Mouse (Mus musculus): ENCODE measurements at regions not wholly inside any gene's neighbourhood (a gene's known extent, or its start where the extent isn't known, plus 50 kb on each side); places are given as distances from the start of the nearest gene placed in this dataset.

GRCm38 (mm10) chr6:100479881-100480280, 191.1 kb downstream of the Shq1 start:
- 45% methylated on average over 6 of the region's 6 CpGs for WGBS
- H3K27me3 ChIP-seq (replicated peaks; ENCODE audit: control insufficient read depth, insufficient read depth, low read length), result peaks cover 3% of the 10 kb centered on the region; the same call in 1 of the 2 replicates
- no peak overlapping the region for H3K4me2 ChIP-seq (replicated peaks; ENCODE audit: low read depth)
- H3K27ac ChIP-seq (ENCODE audit: low read depth, low read length), result no peak overlapping the region
- TF ChIP-seq CTCF (IDR thresholded peaks at IDR 0.05; ENCODE audit: low read depth), result no peak
- no peaks in the 10 kb centered on the region for H3K9me3 ChIP-seq (ENCODE audit: control insufficient read depth)
- H3K9ac ChIP-seq (ENCODE audit: low read depth, low read length), result no peak overlapping the region
- ATAC-seq, result no peak
- no peak overlapping the region for H3K4me3 ChIP-seq (ENCODE audit: low read depth, low read length)
- no peaks in the 10 kb centered on the region for H3K36me3 ChIP-seq (ENCODE audit: control insufficient read depth, insufficient read depth)
- H3K4me1 ChIP-seq (replicated peaks; ENCODE audit: control insufficient read depth, insufficient read depth, low read length), result no peaks in the 10 kb centered on the region

- Histone ChIP-seq H3K36me3 (ENCODE audit: control insufficient read depth, insufficient read depth) (no peaks in the 10 kb centered on the region), H3K27ac (ENCODE audit: low read depth, low read length) (no peak overlapping the region), H3K4me1 (replicated peaks; ENCODE audit: control insufficient read depth, insufficient read depth, low read length) (no peaks in the 10 kb centered on the region), H3K4me3 (ENCODE audit: low read depth, low read length) (no peak overlapping the region), H3K9ac (ENCODE audit: low read depth, low read length) (no peak overlapping the region), H3K4me2 (replicated peaks; ENCODE audit: low read depth) (no peak overlapping the region), H3K27me3 (replicated peaks; ENCODE audit: control insufficient read depth, insufficient read depth, low read length) (peaks cover 3% of the 10 kb centered on the region; the same call in 1 of the 2 replicates), H3K9me3 (ENCODE audit: control insufficient read depth) (no peaks in the 10 kb centered on the region)
- TF ChIP-seq CTCF (IDR thresholded peaks at IDR 0.05; ENCODE audit: low read depth), result no peak
- ATAC-seq, result no peak
- WGBS, result 88% methylated on average over 4 of the region's 4 CpGs
Observed at GRCm38 (mm10) chr6:100479455-100479854, 191.5 kb downstream of the Shq1 start.

- no peak overlapping the region for H3K4me2 ChIP-seq (replicated peaks; ENCODE audit: low read depth)
- H3K36me3 ChIP-seq (ENCODE audit: control insufficient read depth, insufficient read depth), result no peaks in the 10 kb centered on the region
- WGBS, result 73% methylated on average over 6 of the region's 6 CpGs
- no peak overlapping the region for H3K9ac ChIP-seq (ENCODE audit: low read depth, low read length)
- H3K9me3 ChIP-seq (ENCODE audit: control insufficient read depth), result no peaks in the 10 kb centered on the region
- no peaks in the 10 kb centered on the region for H3K4me1 ChIP-seq (replicated peaks; ENCODE audit: control insufficient read depth, insufficient read depth, low read length)
- H3K4me3 ChIP-seq (ENCODE audit: low read depth, low read length), result no peak overlapping the region
- no peak overlapping the region for H3K27ac ChIP-seq (ENCODE audit: low read depth, low read length)
- no peak for ATAC-seq
- H3K27me3 ChIP-seq (replicated peaks; ENCODE audit: control insufficient read depth, insufficient read depth, low read length), result peaks cover 2% of the 10 kb centered on the region; the same call in 1 of the 2 replicates
- TF ChIP-seq CTCF (IDR thresholded peaks at IDR 0.05; ENCODE audit: low read depth), result no peak
Observed at GRCm38 (mm10) chr6:100476550-100477366, 189.5 kb upstream of the Rybp start.

GRCm38 (mm10) chr6:100475341-100475955, 188.2 kb upstream of the Rybp start:
- Histone ChIP-seq H3K4me3 (ENCODE audit: low read depth, low read length) (no peak overlapping the region), H3K36me3 (ENCODE audit: control insufficient read depth, insufficient read depth) (no peaks in the 10 kb centered on the region), H3K27ac (ENCODE audit: low read depth, low read length) (no peak overlapping the region), H3K9ac (ENCODE audit: low read depth, low read length) (no peak overlapping the region), H3K9me3 (ENCODE audit: control insufficient read depth) (no peaks in the 10 kb centered on the region), H3K4me1 (replicated peaks; ENCODE audit: control insufficient read depth, insufficient read depth, low read length) (no peaks in the 10 kb centered on the region), H3K4me2 (replicated peaks; ENCODE audit: low read depth) (no peak overlapping the region), H3K27me3 (replicated peaks; ENCODE audit: control insufficient read depth, insufficient read depth, low read length) (no peaks in the 10 kb centered on the region)
- ATAC-seq, result no peak
- TF ChIP-seq CTCF (IDR thresholded peaks at IDR 0.05; ENCODE audit: low read depth), result no peak
- 79% methylated on average over 4 of the region's 4 CpGs for WGBS

GRCm38 (mm10) chr6:100474326-100474725, 187.0 kb upstream of the Rybp start:
- Histone ChIP-seq H3K9me3 (ENCODE audit: control insufficient read depth) (no peaks in the 10 kb centered on the region), H3K27me3 (replicated peaks; ENCODE audit: control insufficient read depth, insufficient read depth, low read length) (no peaks in the 10 kb centered on the region), H3K4me1 (replicated peaks; ENCODE audit: control insufficient read depth, insufficient read depth, low read length) (no peaks in the 10 kb centered on the region), H3K27ac (ENCODE audit: low read depth, low read length) (no peak overlapping the region), H3K9ac (ENCODE audit: low read depth, low read length) (no peak overlapping the region), H3K36me3 (ENCODE audit: control insufficient read depth, insufficient read depth) (no peaks in the 10 kb centered on the region), H3K4me2 (replicated peaks; ENCODE audit: low read depth) (no peak overlapping the region), H3K4me3 (ENCODE audit: low read depth, low read length) (no peak overlapping the region)
- no peak for TF ChIP-seq CTCF (IDR thresholded peaks at IDR 0.05; ENCODE audit: low read depth)
- 83% methylated on average over 9 of the region's 9 CpGs for WGBS
- ATAC-seq, result no peak

GRCm38 (mm10) chr6:100470071-100470470, 182.8 kb upstream of the Rybp start:
- ATAC-seq, result no peak
- H3K4me3 ChIP-seq (ENCODE audit: low read depth, low read length), result no peak overlapping the region
- no peak for TF ChIP-seq CTCF (IDR thresholded peaks at IDR 0.05; ENCODE audit: low read depth)
- no peak overlapping the region for H3K27ac ChIP-seq (ENCODE audit: low read depth, low read length)
- H3K9ac ChIP-seq (ENCODE audit: low read depth, low read length), result no peak overlapping the region
- no peaks in the 10 kb centered on the region for H3K9me3 ChIP-seq (ENCODE audit: control insufficient read depth)
- H3K27me3 ChIP-seq (replicated peaks; ENCODE audit: control insufficient read depth, insufficient read depth, low read length), result no peaks in the 10 kb centered on the region
- H3K36me3 ChIP-seq (ENCODE audit: control insufficient read depth, insufficient read depth), result no peaks in the 10 kb centered on the region
- 83% methylated on average over 2 of the region's 2 CpGs for WGBS
- H3K4me1 ChIP-seq (replicated peaks; ENCODE audit: control insufficient read depth, insufficient read depth, low read length), result no peaks in the 10 kb centered on the region
- H3K4me2 ChIP-seq (replicated peaks; ENCODE audit: low read depth), result no peak overlapping the region
